Comparison of ENCODE assay signal across 9 mouse cellular contexts in the genomic region with DNA sequence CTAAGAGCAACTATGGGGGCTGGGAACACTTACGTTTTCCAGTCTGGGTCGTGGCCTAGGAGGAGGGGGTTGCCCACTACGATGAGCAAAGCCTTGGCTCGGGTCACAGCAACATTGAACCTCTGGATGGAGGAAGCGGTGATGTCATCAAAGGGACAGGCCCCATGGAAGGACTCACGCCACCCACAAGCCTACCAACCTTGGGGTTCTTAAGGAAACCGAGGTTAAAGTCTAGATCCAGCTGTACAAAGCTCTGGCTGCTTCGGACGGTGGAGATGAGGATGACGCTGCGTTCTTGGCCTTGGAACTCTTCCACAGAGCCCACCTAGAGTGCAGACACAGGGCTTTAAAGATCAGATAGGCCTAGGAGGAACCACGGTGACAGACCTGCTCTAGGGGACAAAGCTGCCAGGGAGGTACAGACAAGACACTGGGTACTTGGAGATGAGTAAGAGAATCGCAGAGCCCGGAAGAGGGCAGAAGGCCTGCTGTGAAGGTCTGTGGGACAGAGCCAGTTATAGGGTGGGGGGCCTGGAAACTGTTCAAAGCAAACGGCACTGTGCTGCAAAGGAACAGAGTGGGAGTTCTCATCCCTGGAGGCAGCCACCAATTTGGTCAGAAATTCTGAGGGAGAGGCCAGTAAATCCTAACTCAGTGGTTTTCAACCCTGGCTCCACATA. TPM values are rescaled to one million over a fixed set of nuclear protein-coding genes. Genes with fewer than 3 reads are reported as not detected.
DNase-seq lines count a peak whose midpoint lies in the region; ATAC-seq lines count a peak whose summit lies in the region.
"Had no signal": no experiment of that assay in that cellular context is flagged by ENCODE, and none has a peak within 500 bp of the region (broad histone marks: within the 10 kb centered on the region; RNA-seq: fewer than 3 reads in every experiment).

No protein-coding gene starts in this region.

- H3K9ac ChIP-seq in heart, embryonic 11.5 days (ENCODE audit: low read depth, low read length): no peak overlapping the region
- no peak overlapping the region for H3K9ac ChIP-seq in midbrain, embryonic 12.5 days (replicated peaks)
- no peak overlapping the region for H3K9ac ChIP-seq in midbrain, embryonic 14.5 days (replicated peaks; ENCODE audit: low read length)
- no peak overlapping the region for H3K9ac ChIP-seq in kidney, embryonic 15.5 days

- H3K27ac ChIP-seq in heart, embryonic 11.5 days (ENCODE audit: low read depth, low read length): peak overlapping the region; percentile 85
- H3K27ac ChIP-seq in midbrain, embryonic 12.5 days (replicated peaks): 0 out of 2 replicates have a peak overlapping the region, but pooled peaks have one; percentile 20
- H3K27ac ChIP-seq in midbrain, embryonic 14.5 days (replicated peaks; ENCODE audit: low read depth, low read length): no peak overlapping the region
- peak overlapping the region; percentile 91 for H3K27ac ChIP-seq in kidney, embryonic 15.5 days

- peaks cover 37% of the 10 kb centered on the region for H3K36me3 ChIP-seq in heart, embryonic 11.5 days (ENCODE audit: control insufficient read depth, insufficient read depth, low read length)
- no peaks in the 10 kb centered on the region for H3K36me3 ChIP-seq in midbrain, embryonic 12.5 days
- peaks cover 6% of the 10 kb centered on the region; the same call in 1 of the 2 replicates for H3K36me3 ChIP-seq in midbrain, embryonic 14.5 days (ENCODE audit: control insufficient read depth, insufficient read depth, low read length)
- H3K36me3 ChIP-seq in kidney, embryonic 15.5 days: peaks cover 79% of the 10 kb centered on the region

- 72% methylated on average over 15 of the region's 15 CpGs for WGBS in heart, embryonic 11.5 days (ENCODE audit: insufficient replicate concordance)
- 76% methylated on average over 15 of the region's 15 CpGs for WGBS in midbrain, embryonic 12.5 days
- WGBS in midbrain, embryonic 14.5 days: 79% methylated on average over 15 of the region's 15 CpGs
- WGBS in kidney, embryonic 15.5 days: 57% methylated on average over 15 of the region's 15 CpGs

- H3K9me3 ChIP-seq in heart, embryonic 11.5 days (replicated peaks; ENCODE audit: control insufficient read depth, low read length): no peaks in the 10 kb centered on the region
- H3K9me3 ChIP-seq in midbrain, embryonic 12.5 days: no peaks in the 10 kb centered on the region
- no peaks in the 10 kb centered on the region for H3K9me3 ChIP-seq in midbrain, embryonic 14.5 days (ENCODE audit: control insufficient read depth, low read length)
- no peaks in the 10 kb centered on the region for H3K9me3 ChIP-seq in kidney, embryonic 15.5 days (replicated peaks)
- H3K9me3 ChIP-seq: midbrain, embryonic 10.5 days had no signal

- no peak overlapping the region for H3K4me3 ChIP-seq in heart, embryonic 11.5 days (ENCODE audit: low read depth, low read length)
- H3K4me3 ChIP-seq in midbrain, embryonic 12.5 days: no peak overlapping the region
- H3K4me3 ChIP-seq in midbrain, embryonic 14.5 days (replicated peaks; ENCODE audit: low read depth, low read length): no peak overlapping the region
- no peak overlapping the region for H3K4me3 ChIP-seq in kidney, embryonic 15.5 days (replicated peaks)
- H3K4me3 ChIP-seq: midbrain, embryonic 10.5 days had no signal

- DNase-seq in heart, adult 8-10 months (ENCODE audit: low spot score): no peak
- DNase-seq in midbrain, embryonic 14.5 days: no peak
- DNase-seq in spleen, postnatal 4 days (ENCODE audit: low spot score in 2 of 2): no peak
- DNase-seq in adipocyte (ENCODE audit: low spot score): no peak
- DNase-seq in frontal cortex, postnatal 36 days (ENCODE audit: low spot score in 2 of 2): no peak

- no peak overlapping the region; the same call in 1 of the 2 replicates for H3K4me2 ChIP-seq in heart, embryonic 11.5 days
- H3K4me2 ChIP-seq in midbrain, embryonic 12.5 days (replicated peaks): no peak overlapping the region
- H3K4me2 ChIP-seq in midbrain, embryonic 14.5 days (ENCODE audit: low read length): no peak overlapping the region
- no peak overlapping the region for H3K4me2 ChIP-seq in kidney, embryonic 15.5 days

- peaks cover 50% of the 10 kb centered on the region for H3K4me1 ChIP-seq in heart, embryonic 11.5 days (ENCODE audit: control insufficient read depth, insufficient read depth, low read length)
- H3K4me1 ChIP-seq in midbrain, embryonic 12.5 days: peaks cover 24% of the 10 kb centered on the region
- H3K4me1 ChIP-seq in midbrain, embryonic 14.5 days (ENCODE audit: control insufficient read depth, insufficient read depth, low read length): peaks cover 3% of the 10 kb centered on the region; the same call in 1 of the 2 replicates
- peaks cover 60% of the 10 kb centered on the region for H3K4me1 ChIP-seq in kidney, embryonic 15.5 days

- H3K27me3 ChIP-seq in heart, embryonic 11.5 days (ENCODE audit: control insufficient read depth, insufficient read depth, low read length): no peaks in the 10 kb centered on the region
- 0 out of 2 replicates have a peak, but pooled peaks cover 5% of the 10 kb centered on the region for H3K27me3 ChIP-seq in midbrain, embryonic 12.5 days
- H3K27me3 ChIP-seq in midbrain, embryonic 14.5 days (ENCODE audit: control insufficient read depth, insufficient read depth, low read length): no peaks in the 10 kb centered on the region
- H3K27me3 ChIP-seq in kidney, embryonic 15.5 days: no peaks in the 10 kb centered on the region

- ATAC-seq in heart, embryonic 11.5 days (replicated peaks; ENCODE audit: insufficient number of reproducible peaks, low FRiP score, low TSS enrichment): no peak
- ATAC-seq in midbrain, embryonic 12.5 days (ENCODE audit: low FRiP score, low read depth): no peak
- no peak for ATAC-seq in midbrain, embryonic 14.5 days (ENCODE audit: low FRiP score, low TSS enrichment)
- ATAC-seq in kidney, embryonic 15.5 days (replicated peaks; ENCODE audit: low FRiP score): no peak

RNA-seq across cellular contexts. Expression of gene Rhoc, which starts 7.6 kb away (rescaled TPM):
- 242 and 272 TPM in 2 replicates for polyA plus RNA-seq in heart, embryonic 11.5 days (2014; fragmentation: Nextera tagmentation; extraction: Ambion mirVana)
- 10 to 100 TPM; 64.8 to 83.5 (median 79.3) TPM for total RNA-seq in heart, adult 8-10 months (2022)
- polyA plus RNA-seq in midbrain, embryonic 12.5 days (2016; fragmentation: Nextera tagmentation; extraction: Ambion mirVana): 69.3 and 78.9 TPM in 2 replicates
- 30.9 and 40.2 TPM in 2 replicates for polyA plus RNA-seq in midbrain, embryonic 14.5 days (2014; fragmentation: Nextera tagmentation; extraction: Ambion mirVana)
- 131 and 135 TPM in 2 replicates for polyA plus RNA-seq in kidney, embryonic 15.5 days (2015; fragmentation: Nextera tagmentation; extraction: Ambion mirVana)

RNA-seq across cellular contexts. Expression of gene Fam19a3, which starts 14.2 kb away (rescaled TPM):
- polyA plus RNA-seq in heart, embryonic 11.5 days (2014; fragmentation: Nextera tagmentation; extraction: Ambion mirVana): 1.2 and 2.2 TPM in 2 replicates
- total RNA-seq in heart, adult 8-10 months (2022): 1 to 10 TPM in 3 of 4 experiments, under 1 TPM in 1; 0.72 to 2.1 (median 1.2) TPM
- polyA plus RNA-seq in midbrain, embryonic 12.5 days (2016; fragmentation: Nextera tagmentation; extraction: Ambion mirVana): not detected in 2 replicates
- 0.05 TPM in 1 of 2 replicates, not detected in the other for polyA plus RNA-seq in midbrain, embryonic 14.5 days (2014; fragmentation: Nextera tagmentation; extraction: Ambion mirVana)
- polyA plus RNA-seq in kidney, embryonic 15.5 days (2015; fragmentation: Nextera tagmentation; extraction: Ambion mirVana): 0.06 and 0.10 TPM in 2 replicates

RNA-seq across cellular contexts. Expression of gene Ppm1j, which starts 14.9 kb away (rescaled TPM):
- 23.5 and 36.9 TPM in 2 replicates for polyA plus RNA-seq in heart, embryonic 11.5 days (2014; fragmentation: Nextera tagmentation; extraction: Ambion mirVana)
- total RNA-seq in heart, adult 8-10 months (2022): 10 to 100 TPM; 20.1 to 28.4 (median 25.3) TPM
- 0.66 and 0.86 TPM in 2 replicates for polyA plus RNA-seq in midbrain, embryonic 12.5 days (2016; fragmentation: Nextera tagmentation; extraction: Ambion mirVana)
- 0.50 and 0.68 TPM in 2 replicates for polyA plus RNA-seq in midbrain, embryonic 14.5 days (2014; fragmentation: Nextera tagmentation; extraction: Ambion mirVana)
- polyA plus RNA-seq in kidney, embryonic 15.5 days (2015; fragmentation: Nextera tagmentation; extraction: Ambion mirVana): 6.5 and 6.9 TPM in 2 replicates

RNA-seq across cellular contexts. Expression of gene Mov10, which starts 22.6 kb away (rescaled TPM):
- polyA plus RNA-seq in heart, embryonic 11.5 days (2014; fragmentation: Nextera tagmentation; extraction: Ambion mirVana): 35.7 and 41.2 TPM in 2 replicates
- 10 to 100 TPM in 1 of 4 experiments, 1 to 10 TPM in 3; 3.6 to 10.0 (median 6.6) TPM for total RNA-seq in heart, adult 8-10 months (2022)
- 14.6 and 15.2 TPM in 2 replicates for polyA plus RNA-seq in midbrain, embryonic 12.5 days (2016; fragmentation: Nextera tagmentation; extraction: Ambion mirVana)
- 3.6 and 6.6 TPM in 2 replicates for polyA plus RNA-seq in midbrain, embryonic 14.5 days (2014; fragmentation: Nextera tagmentation; extraction: Ambion mirVana)
- polyA plus RNA-seq in kidney, embryonic 15.5 days (2015; fragmentation: Nextera tagmentation; extraction: Ambion mirVana): 62.9 and 66.5 TPM in 2 replicates
